Mouse (Mus musculus): ENCODE results near the gene Hba-a1. TPM values are rescaled to one million over a fixed set of nuclear protein-coding genes. Genes with fewer than 3 reads are reported as not detected.
"Not testable (repeated sequence)": the region's sequence is repeated elsewhere in the genome, so short reads cannot be mapped to it uniquely, and the experiment has no call there.

Gene Hba-a1
- polyA plus RNA-seq, 1 experiment from 2014 or later, result 2,385 TPM

GRCm38 (mm10) chr11:32266776-32267175 lies 16.5 kb upstream of the Hba-a1 start:
- no peak; the same call in 1 of the 2 replicates for ATAC-seq (ENCODE audit: low FRiP score, low read depth)
- Histone ChIP-seq H3K4me2 (replicated peaks) (peak overlapping the region; percentile 59), H3K4me1 (peaks cover 7% of the 10 kb centered on the region), H3K9ac (peak overlapping the region; percentile 92), H3K27me3 (replicated peaks) (no peaks in the 10 kb centered on the region), H3K4me3 (peak overlapping the region; percentile 72), H3K36me3 (no peaks in the 10 kb centered on the region), H3K27ac (peak overlapping the region; percentile 98), H3K9me3 (no peaks in the 10 kb centered on the region)
- WGBS, result 30% methylated on average over 6 of the region's 6 CpGs

- peak within 1 kb of the TSS; percentile 98 for H3K27ac ChIP-seq
- H3K36me3 ChIP-seq, result no peaks in the 10 kb centered on the region
- H3K4me2 ChIP-seq (replicated peaks), result peak within 1 kb of the TSS; percentile 59
- no peaks in the 10 kb centered on the region for H3K27me3 ChIP-seq (replicated peaks)
- peak within 1 kb of the TSS; percentile 92 for H3K9ac ChIP-seq
- ATAC-seq (ENCODE audit: low FRiP score, low read depth), result peak; percentile 98
- H3K4me1 ChIP-seq, result peaks cover 7% of the 10 kb centered on the region
- H3K4me3 ChIP-seq, result peak within 1 kb of the TSS; percentile 72
- under 1% methylated on average over 54 of the region's 54 CpGs for WGBS
- H3K9me3 ChIP-seq, result no peaks in the 10 kb centered on the region
Observed at GRCm38 (mm10) chr11:32267188-32267884, 16.0 kb upstream of the Hba-a1 start, which contains the start of gene Nprl3. Gene Nprl3 (minus strand): TSS chr11:32267707.

GRCm38 (mm10) chr11:32267964-32268363 lies 15.3 kb upstream of the Hba-a1 start:
- ATAC-seq (ENCODE audit: low FRiP score, low read depth), result peak; percentile 44
- H3K27me3 ChIP-seq (replicated peaks), result no peaks in the 10 kb centered on the region
- H3K36me3 ChIP-seq, result no peaks in the 10 kb centered on the region
- WGBS, result 25% methylated on average over 5 of the region's 5 CpGs
- no peak overlapping the region for H3K27ac ChIP-seq
- H3K9ac ChIP-seq, result peak overlapping the region; percentile 64
- H3K4me2 ChIP-seq (replicated peaks), result peak overlapping the region; percentile 59
- H3K9me3 ChIP-seq, result no peaks in the 10 kb centered on the region
- peaks cover 7% of the 10 kb centered on the region for H3K4me1 ChIP-seq
- H3K4me3 ChIP-seq, result peak overlapping the region; percentile 72

GRCm38 (mm10) chr11:32268952-32269351 lies 14.4 kb upstream of the Hba-a1 start:
- Histone ChIP-seq H3K27ac (no peak overlapping the region), H3K36me3 (no peaks in the 10 kb centered on the region), H3K9ac (no peak overlapping the region), H3K4me2 (replicated peaks) (no peak overlapping the region), H3K4me3 (no peak overlapping the region), H3K9me3 (no peaks in the 10 kb centered on the region), H3K4me1 (peaks cover 7% of the 10 kb centered on the region), H3K27me3 (replicated peaks) (no peaks in the 10 kb centered on the region)
- ATAC-seq (ENCODE audit: low FRiP score, low read depth), result no peak
- 85% methylated on average over 5 of the region's 5 CpGs for whole genome bisulfite sequencing

- Histone ChIP-seq H3K4me1 (peaks cover 5% of the 10 kb centered on the region), H3K4me2 (replicated peaks) (no peak overlapping the region), H3K9ac (no peak overlapping the region), H3K9me3 (no peaks in the 10 kb centered on the region), H3K27ac (no peak overlapping the region), H3K36me3 (no peaks in the 10 kb centered on the region), H3K27me3 (replicated peaks) (no peaks in the 10 kb centered on the region), H3K4me3 (no peak overlapping the region)
- ATAC-seq (ENCODE audit: low FRiP score, low read depth), result no peak
- WGBS, result 49% methylated on average over 4 of the region's 4 CpGs
Observed at GRCm38 (mm10) chr11:32271178-32271577, 12.1 kb upstream of the Hba-a1 start.

GRCm38 (mm10) chr11:32276347-32276746 lies 7.0 kb upstream of the Hba-a1 start, which contains the start of gene Hba-x:
Gene Hba-x (plus strand): TSS chr11:32276400.
- no peak for ATAC-seq (ENCODE audit: low FRiP score, low read depth)
- Histone ChIP-seq H3K36me3 (no peaks in the 10 kb centered on the region), H3K9me3 (no peaks in the 10 kb centered on the region), H3K9ac (no peak within 1 kb of the TSS), H3K4me2 (replicated peaks) (no peak within 1 kb of the TSS), H3K4me1 (no peaks in the 10 kb centered on the region), H3K4me3 (no peak within 1 kb of the TSS), H3K27me3 (replicated peaks) (peaks cover 7% of the 10 kb centered on the region; the same call in 1 of the 2 replicates), H3K27ac (no peak within 1 kb of the TSS)
- WGBS, result 80% methylated on average over 3 of the region's 3 CpGs

GRCm38 (mm10) chr11:32277736-32278457 lies 5.4 kb upstream of the Hba-a1 start:
- Histone ChIP-seq H3K4me3 (no peak overlapping the region), H3K4me2 (replicated peaks) (no peak overlapping the region), H3K27me3 (replicated peaks) (peaks cover 7% of the 10 kb centered on the region; the same call in 1 of the 2 replicates), H3K9ac (no peak overlapping the region), H3K27ac (no peak overlapping the region), H3K9me3 (no peaks in the 10 kb centered on the region), H3K4me1 (no peaks in the 10 kb centered on the region), H3K36me3 (no peaks in the 10 kb centered on the region)
- WGBS, result 75% methylated on average over 21 of the region's 21 CpGs
- 0 out of 2 replicates have a peak, but pooled peaks have one; percentile 53 for ATAC-seq (ENCODE audit: low FRiP score, low read depth)

GRCm38 (mm10) chr11:32278458-32278957 lies 4.8 kb upstream of the Hba-a1 start:
- ATAC-seq (ENCODE audit: low FRiP score, low read depth), result no peak
- H3K9me3 ChIP-seq, result no peaks in the 10 kb centered on the region
- WGBS, result 82% methylated on average over 12 of the region's 12 CpGs
- no peaks in the 10 kb centered on the region for H3K4me1 ChIP-seq
- no peak overlapping the region for H3K9ac ChIP-seq
- no peak overlapping the region for H3K4me3 ChIP-seq
- no peak overlapping the region for H3K27ac ChIP-seq
- no peaks in the 10 kb centered on the region for H3K36me3 ChIP-seq
- no peak overlapping the region for H3K4me2 ChIP-seq (replicated peaks)
- H3K27me3 ChIP-seq (replicated peaks), result peaks cover 7% of the 10 kb centered on the region; the same call in 1 of the 2 replicates

GRCm38 (mm10) chr11:32280646-32281045 lies 2.7 kb upstream of the Hba-a1 start:
- 88% methylated on average over 2 of the region's 2 CpGs for WGBS
- H3K4me2 ChIP-seq (replicated peaks), result no peak overlapping the region
- no peaks in the 10 kb centered on the region for H3K9me3 ChIP-seq
- H3K27ac ChIP-seq, result no peak overlapping the region
- H3K36me3 ChIP-seq, result no peaks in the 10 kb centered on the region
- H3K4me1 ChIP-seq, result no peaks in the 10 kb centered on the region
- H3K4me3 ChIP-seq, result no peak overlapping the region
- peaks cover 7% of the 10 kb centered on the region; the same call in 1 of the 2 replicates for H3K27me3 ChIP-seq (replicated peaks)
- ATAC-seq (ENCODE audit: low FRiP score, low read depth), result no peak
- no peak overlapping the region for H3K9ac ChIP-seq

GRCm38 (mm10) chr11:32281416-32282144 lies 1.7 kb upstream of the Hba-a1 start:
- H3K36me3 ChIP-seq, result no peaks in the 10 kb centered on the region
- no peak for ATAC-seq (ENCODE audit: low FRiP score, low read depth)
- H3K9ac ChIP-seq, result no peak overlapping the region
- H3K27ac ChIP-seq, result no peak overlapping the region
- peaks cover 7% of the 10 kb centered on the region; the same call in 1 of the 2 replicates for H3K27me3 ChIP-seq (replicated peaks)
- 44% methylated on average over 1 of the region's 1 CpGs for WGBS
- H3K4me1 ChIP-seq, result no peaks in the 10 kb centered on the region
- H3K4me2 ChIP-seq (replicated peaks), result no peak overlapping the region
- H3K9me3 ChIP-seq, result no peaks in the 10 kb centered on the region
- no peak overlapping the region for H3K4me3 ChIP-seq

GRCm38 (mm10) chr11:32284582-32284981 lies 1.3 kb downstream of the Hba-a1 start:
- H3K4me2 ChIP-seq (replicated peaks); H3K9me3 ChIP-seq: not testable (repeated sequence)

More at GRCm38 (mm10) chr11:32284582-32284981, 1.3 kb downstream of the Hba-a1 start:
- not testable (repeated sequence) for H3K4me3 ChIP-seq; H3K27ac ChIP-seq; H3K9ac ChIP-seq; H3K27me3 ChIP-seq (replicated peaks); H3K36me3 ChIP-seq; ATAC-seq (ENCODE audit: low FRiP score, low read depth); H3K4me1 ChIP-seq
- 61% methylated on average over 2 of the region's 2 CpGs for WGBS
